Mouse (Mus musculus) heart, embryonic 12.5 days (tissue): ENCODE data around the gene Mettl2. TPM values are rescaled to one million over a fixed set of nuclear protein-coding genes. Genes with fewer than 3 reads are reported as not detected.
A peak's percentile ranks its signal among the peaks of the same experiment; 100 is the strongest.
"Not testable (repeated sequence)": the region's sequence is repeated elsewhere in the genome, so short reads cannot be mapped to it uniquely, and the experiment has no call there.

ENCODE experiments used
- ATAC-seq: fragments of 200-750 bp; cut with Nextera tagmentation; 2 replicates; pipeline ENCODE4 v1.8.0; 2017; ENCODE audit warnings: moderate TSS enrichment, moderate library complexity; ENCODE audit not compliant: insufficient number of reproducible peaks, low FRiP score
- H3K27ac ChIP-seq: fragments of 300-500 bp; sonication (generic); 2 replicates; pipeline ENCODE4 v1.5.1; 2016; ENCODE audit warnings: mild to moderate bottlenecking, moderate library complexity; ENCODE audit not compliant: poor library complexity, severe bottlenecking
- H3K27me3 ChIP-seq: fragments of 300-500 bp; sonication (generic); replicated peaks from 2 replicates; pipeline ENCODE4 v1.6.1; 2016; ENCODE audit warnings: mild to moderate bottlenecking, moderate library complexity
- H3K36me3 ChIP-seq: fragments of 300-500 bp; sonication (generic); 2 replicates; pipeline ENCODE4 v1.6.1; 2016; ENCODE audit warnings: mild to moderate bottlenecking, moderate library complexity
- H3K4me1 ChIP-seq: fragments of 300-500 bp; sonication (generic); replicated peaks from 2 replicates; pipeline ENCODE4 v1.6.1; 2016; ENCODE audit warnings: mild to moderate bottlenecking
- H3K4me2 ChIP-seq: fragments of 300-500 bp; sonication (generic); 2 replicates; pipeline ENCODE4 v1.6.1; 2016; ENCODE audit warnings: mild to moderate bottlenecking, moderate library complexity
- H3K4me3 ChIP-seq: fragments of 300-500 bp; sonication (generic); 2 replicates; pipeline ENCODE4 v1.5.1; 2016; ENCODE audit warnings: mild to moderate bottlenecking
- H3K9ac ChIP-seq: fragments of 300-500 bp; sonication (generic); 2 replicates; pipeline ENCODE4 v1.6.1; 2016; ENCODE audit warnings: mild to moderate bottlenecking, moderate library complexity
- H3K9me3 ChIP-seq: fragments of 300-500 bp; sonication (generic); replicated peaks from 2 replicates; pipeline ENCODE4 v1.6.1; 2016; ENCODE audit warnings: mild to moderate bottlenecking, moderate library complexity
- WGBS: fragments of 180-500 bp; shearing (Covaris S2); methylation state at CpG from one replicate; pipeline ENCODE4 v1.1.7; 2016; 5-methylcytosine and 5-hydroxymethylcytosine counted together
- polyA plus RNA-seq: library from polyadenylated mRNA; unstranded; fragments of >200 nt; fragmentation: Nextera tagmentation; extraction: Ambion mirVana; gene quantifications from 2 replicates; pipeline ENCODE4 v1.2.1, GENCODE M21; 2016

Mettl2 gene
- 28.6 and 30.0 TPM in 2 replicates for polyA plus RNA-seq

DNA sequence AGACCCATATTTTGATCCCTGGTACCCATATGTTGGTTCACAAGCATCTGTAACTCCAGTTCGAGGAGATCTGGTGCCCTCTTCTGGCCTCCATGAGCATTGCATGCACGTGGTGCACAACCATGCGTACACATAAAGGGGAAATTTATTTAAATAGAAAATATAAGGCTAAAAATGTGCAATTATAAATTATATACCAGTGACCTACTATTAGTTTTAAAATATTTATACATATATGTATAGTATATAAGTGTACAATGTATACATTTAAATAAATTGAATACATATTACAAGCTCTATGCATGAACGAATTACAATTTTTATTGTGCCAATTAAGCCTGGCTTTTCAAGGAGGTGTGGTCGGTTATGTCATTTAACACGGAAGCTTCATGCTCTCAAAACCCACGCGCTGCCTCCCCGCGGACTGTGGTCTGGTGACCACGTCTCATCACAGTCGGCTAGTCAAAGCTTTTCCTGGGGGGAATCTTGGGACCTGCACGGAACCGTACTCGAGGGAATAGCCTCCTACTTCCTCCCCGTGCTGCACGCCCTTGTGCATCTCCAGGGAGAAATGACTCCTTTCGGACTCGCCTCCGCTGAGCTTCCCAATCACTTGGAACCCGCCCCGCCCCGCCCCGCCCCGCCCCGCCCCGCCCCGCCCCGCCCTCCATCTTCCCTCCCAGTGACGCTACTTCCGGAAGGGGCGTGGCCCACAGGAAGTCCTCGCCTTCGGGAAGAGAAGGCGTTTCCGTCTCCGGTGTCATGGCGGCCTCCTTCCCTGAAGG, at the start of gene Mettl2:
Mettl2 (plus strand) TSS at position 691 of the 785 bp plus-strand sequence.
- peak; percentile 92 for ATAC-seq
- WGBS = 1% methylated on average over 31 of the region's 38 CpGs
- H3K36me3 ChIP-seq = peaks cover 15% of the 10 kb centered on the region
- H3K4me3 ChIP-seq = peak within 1 kb of the TSS; percentile 80
- peaks cover 10% of the 10 kb centered on the region for H3K4me1 ChIP-seq
- peak within 1 kb of the TSS; percentile 45; the same call in 1 of the 2 replicates for H3K27ac ChIP-seq
- H3K9ac ChIP-seq = peak within 1 kb of the TSS; percentile 78
- H3K9me3 ChIP-seq = no peaks in the 10 kb centered on the region
- peak within 1 kb of the TSS; percentile 91 for H3K4me2 ChIP-seq
- H3K27me3 ChIP-seq = 0 out of 2 replicates have a peak, but pooled peaks cover 3% of the 10 kb centered on the region

DNA sequence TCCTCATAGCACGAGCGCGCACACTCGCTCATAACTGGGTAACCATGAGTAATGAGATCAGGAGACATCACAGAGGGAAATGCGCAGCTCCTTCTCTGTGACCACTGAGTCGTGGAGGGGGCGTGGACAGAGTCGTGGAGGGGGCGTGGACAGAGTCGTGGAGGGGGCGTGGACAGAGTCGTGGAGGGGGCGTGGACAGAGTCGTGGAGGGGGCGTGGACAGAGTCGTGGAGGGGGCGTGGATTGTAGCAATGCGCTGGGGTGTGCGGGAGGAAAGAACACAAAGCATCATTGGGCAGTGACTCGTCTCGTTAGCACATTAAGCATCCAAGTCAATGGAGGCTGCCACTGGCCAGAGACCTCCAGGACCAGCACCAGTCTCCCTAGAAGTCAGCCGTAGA, 13.8 kb upstream of the Mettl2 start:
- H3K9ac ChIP-seq, H3K9me3 ChIP-seq, H3K27me3 ChIP-seq, H3K4me1 ChIP-seq, H3K4me2 ChIP-seq, ATAC-seq, H3K36me3 ChIP-seq, H3K27ac ChIP-seq, H3K4me3 ChIP-seq: not testable (repeated sequence)
- 72% methylated on average over 22 of the region's 22 CpGs for WGBS

DNA sequence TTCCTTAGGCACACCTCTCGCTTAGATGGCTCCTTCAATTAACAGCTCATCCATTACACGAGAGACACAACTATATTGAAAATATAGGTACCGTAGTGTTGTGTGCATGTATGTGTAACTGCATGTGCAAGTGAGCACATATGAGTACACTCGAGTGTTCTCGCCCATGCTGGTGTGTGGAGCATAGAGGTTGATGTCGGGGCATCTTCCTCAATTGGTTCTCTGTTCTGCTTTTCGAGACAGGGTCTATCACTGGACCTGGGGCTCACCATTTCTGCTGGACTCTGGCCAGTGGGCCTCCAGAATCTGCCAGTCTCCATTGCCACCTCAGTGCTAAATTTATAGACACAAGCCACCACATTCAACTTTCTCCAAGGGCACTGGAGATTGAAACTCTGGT, 8.4 kb upstream of the Mettl2 start:
- Histone ChIP-seq H3K4me2 (no peak overlapping the region), H3K9me3 (no peaks in the 10 kb centered on the region), H3K4me1 (no peaks in the 10 kb centered on the region), H3K36me3 (no peaks in the 10 kb centered on the region), H3K27ac (no peak overlapping the region), H3K27me3 (0 out of 2 replicates have a peak, but pooled peaks cover 3% of the 10 kb centered on the region), H3K9ac (no peak overlapping the region), H3K4me3 (no peak overlapping the region)
- WGBS = 82% methylated on average over 7 of the region's 7 CpGs
- no peak for ATAC-seq

DNA sequence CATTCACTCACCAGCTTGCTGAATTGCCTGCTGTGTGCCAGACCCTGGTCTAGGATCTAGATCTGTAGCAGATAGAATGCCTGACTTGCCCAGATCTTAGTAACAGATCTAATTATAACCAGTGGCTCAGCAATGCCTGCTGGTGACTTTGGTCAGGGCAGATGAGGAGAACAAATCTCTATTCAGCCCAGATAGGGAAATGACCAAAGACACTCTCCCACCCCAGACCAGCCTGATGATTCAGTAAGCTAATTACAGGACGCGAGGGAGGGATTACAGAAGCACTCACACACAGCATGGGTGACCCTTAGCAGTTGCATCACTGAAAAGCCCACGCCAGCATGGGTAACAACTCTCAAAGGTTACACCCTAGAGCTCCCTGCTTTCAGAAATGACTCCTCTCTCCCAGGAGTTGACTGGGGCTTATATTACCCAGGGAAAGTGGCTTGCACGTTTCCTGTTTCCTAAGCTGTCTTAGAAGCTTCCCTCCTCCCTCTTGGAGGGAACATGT, 5.6 kb upstream of the Mettl2 start:
- Histone ChIP-seq H3K27ac (no peak overlapping the region), H3K9ac (no peak overlapping the region), H3K27me3 (0 out of 2 replicates have a peak, but pooled peaks cover 3% of the 10 kb centered on the region), H3K4me1 (no peaks in the 10 kb centered on the region), H3K36me3 (no peaks in the 10 kb centered on the region), H3K4me2 (no peak overlapping the region), H3K4me3 (no peak overlapping the region), H3K9me3 (no peaks in the 10 kb centered on the region)
- WGBS = 18% methylated on average over 4 of the region's 4 CpGs
- no peak for ATAC-seq

DNA sequence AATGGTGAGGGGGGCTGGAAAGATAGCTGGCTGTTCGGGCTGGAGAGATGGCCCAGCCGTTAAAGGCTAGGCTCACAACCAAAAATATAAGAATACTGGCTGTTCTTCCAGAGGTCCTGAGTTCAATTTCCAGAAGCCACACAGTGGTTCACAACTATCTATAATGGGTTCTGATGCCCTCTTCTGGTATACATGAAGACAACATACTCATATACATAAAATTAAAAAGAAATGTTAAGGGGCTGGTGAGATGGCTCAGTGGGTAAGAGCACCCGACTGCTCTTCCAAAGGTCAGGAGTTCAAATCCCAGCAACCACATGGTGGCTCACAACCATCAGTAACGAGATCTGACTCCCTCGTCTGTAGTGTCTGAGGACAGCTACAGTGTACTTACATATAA, 4.4 kb upstream of the Mettl2 start:
- H3K4me2 ChIP-seq, ATAC-seq, H3K27ac ChIP-seq, H3K9me3 ChIP-seq, H3K4me1 ChIP-seq, H3K27me3 ChIP-seq, H3K9ac ChIP-seq, H3K4me3 ChIP-seq, H3K36me3 ChIP-seq: not testable (repeated sequence)
- WGBS = 81% methylated on average over 5 of the region's 5 CpGs

DNA sequence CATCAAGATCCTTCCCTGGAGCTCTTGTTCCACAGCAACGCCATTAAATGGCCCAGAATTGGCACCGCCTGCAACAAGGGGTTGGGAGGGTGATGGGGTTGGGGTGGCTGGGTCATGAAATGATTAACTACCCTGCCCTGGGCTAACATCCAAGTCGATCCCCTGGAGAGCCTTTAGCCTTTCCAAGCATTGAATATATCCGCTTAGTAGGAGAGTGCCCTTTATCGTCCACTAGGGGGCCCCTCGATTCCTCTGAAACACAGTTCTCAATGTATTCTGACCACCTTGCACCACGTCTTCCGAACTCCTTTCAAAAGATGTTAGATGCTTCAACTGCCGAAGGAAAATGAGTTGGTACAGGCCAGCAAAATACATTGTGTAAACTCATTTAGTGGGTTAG, 2.2 kb upstream of the Mettl2 start:
- 11% methylated on average over 9 of the region's 9 CpGs for WGBS
- no peak overlapping the region for H3K9ac ChIP-seq
- ATAC-seq = no peak

DNA sequence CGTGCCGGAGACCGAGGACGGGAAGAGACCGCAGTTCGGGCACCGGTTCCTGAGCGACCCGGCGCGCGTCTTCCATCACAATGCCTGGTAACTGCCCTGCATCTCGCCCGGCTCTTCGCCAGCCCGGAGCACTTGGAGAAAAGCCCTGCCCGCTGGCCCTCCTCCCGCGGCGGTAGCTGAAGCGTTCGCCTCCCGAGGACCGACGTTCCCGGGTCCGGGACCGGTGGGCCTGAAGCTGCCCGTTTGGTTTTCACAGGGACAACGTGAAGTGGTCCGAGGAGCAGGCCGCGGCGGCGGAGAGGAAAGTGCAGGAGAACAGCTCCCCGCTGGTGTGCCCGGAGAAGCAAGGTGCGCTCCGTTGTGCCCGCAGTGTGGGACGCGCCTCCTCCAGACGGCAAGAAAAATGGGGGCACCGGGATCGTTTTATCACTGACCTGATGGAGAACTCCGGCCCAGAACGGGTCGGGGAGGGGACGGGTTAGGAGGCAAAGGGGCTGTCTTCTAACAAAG, 350 bp downstream of the Mettl2 start:
- H3K9me3 ChIP-seq = no peaks in the 10 kb centered on the region
- H3K27ac ChIP-seq = no peak overlapping the region
- H3K36me3 ChIP-seq = peaks cover 19% of the 10 kb centered on the region
- WGBS = under 1% methylated on average over 49 of the region's 49 CpGs
- H3K27me3 ChIP-seq = 0 out of 2 replicates have a peak, but pooled peaks cover 3% of the 10 kb centered on the region
- peak overlapping the region; percentile 78 for H3K9ac ChIP-seq
- H3K4me1 ChIP-seq = peaks cover 10% of the 10 kb centered on the region
- H3K4me3 ChIP-seq = peak overlapping the region; percentile 80
- H3K4me2 ChIP-seq = peak overlapping the region; percentile 91
- 0 out of 2 replicates have a peak, but pooled peaks have one; percentile 10 for ATAC-seq

More for the DNA sequence above, 2.2 kb upstream of the Mettl2 start:
- H3K27ac ChIP-seq = no peak overlapping the region
- no peak overlapping the region for H3K4me3 ChIP-seq
- H3K27me3 ChIP-seq = 0 out of 2 replicates have a peak, but pooled peaks cover 3% of the 10 kb centered on the region
- no peaks in the 10 kb centered on the region for H3K9me3 ChIP-seq
- H3K4me1 ChIP-seq = peaks cover 10% of the 10 kb centered on the region
- H3K4me2 ChIP-seq = no peak overlapping the region
- no peaks in the 10 kb centered on the region for H3K36me3 ChIP-seq

DNA sequence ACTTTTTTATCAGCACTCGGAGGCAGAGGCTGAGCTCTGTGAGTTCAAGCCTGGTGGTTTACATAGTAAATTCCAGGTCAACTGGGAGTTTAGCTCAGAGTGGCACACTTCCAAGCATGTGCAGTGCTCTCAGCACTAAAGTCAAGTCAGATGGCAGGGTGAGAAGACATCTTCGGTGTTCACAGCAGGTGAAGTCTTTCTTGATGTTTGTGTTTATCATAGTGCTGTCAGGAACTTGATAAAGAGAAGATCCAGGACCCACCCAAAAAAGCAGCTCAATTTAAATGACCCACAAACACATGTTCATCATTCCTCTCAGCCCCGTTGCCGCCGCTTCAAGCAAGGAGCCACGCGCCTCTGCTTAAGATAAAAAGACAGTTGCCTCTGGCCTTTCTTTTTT, 9.5 kb downstream of the Mettl2 start:
- 88% methylated on average over 7 of the region's 7 CpGs for WGBS
- Histone ChIP-seq H3K9me3 (no peaks in the 10 kb centered on the region), H3K9ac (no peak overlapping the region), H3K4me3 (no peak overlapping the region), H3K4me1 (no peaks in the 10 kb centered on the region), H3K36me3 (peaks cover 94% of the 10 kb centered on the region), H3K27me3 (no peaks in the 10 kb centered on the region), H3K4me2 (no peak overlapping the region), H3K27ac (no peak overlapping the region)
- no peak for ATAC-seq

DNA sequence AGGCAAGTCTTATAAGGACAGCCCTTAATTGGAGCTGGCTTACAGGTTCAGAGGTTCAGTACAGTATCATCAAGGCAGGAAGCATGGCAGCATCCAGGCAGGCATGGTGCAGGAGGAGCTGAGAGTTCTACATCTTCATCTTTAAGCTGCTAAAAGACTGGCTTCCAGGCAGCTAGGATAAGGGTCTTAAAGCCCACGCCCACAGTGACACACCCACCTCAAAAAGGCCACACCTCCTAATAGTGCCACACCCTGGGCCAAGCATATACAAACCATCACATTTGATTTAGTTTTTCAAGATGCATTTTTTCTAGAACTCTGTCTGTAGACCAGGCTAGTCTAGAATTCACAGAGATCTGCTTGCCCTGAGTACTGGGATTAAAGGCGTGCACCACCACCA, 11.0 kb downstream of the Mettl2 start:
- H3K4me2 ChIP-seq, H3K4me1 ChIP-seq, ATAC-seq: not testable (repeated sequence)

DNA sequence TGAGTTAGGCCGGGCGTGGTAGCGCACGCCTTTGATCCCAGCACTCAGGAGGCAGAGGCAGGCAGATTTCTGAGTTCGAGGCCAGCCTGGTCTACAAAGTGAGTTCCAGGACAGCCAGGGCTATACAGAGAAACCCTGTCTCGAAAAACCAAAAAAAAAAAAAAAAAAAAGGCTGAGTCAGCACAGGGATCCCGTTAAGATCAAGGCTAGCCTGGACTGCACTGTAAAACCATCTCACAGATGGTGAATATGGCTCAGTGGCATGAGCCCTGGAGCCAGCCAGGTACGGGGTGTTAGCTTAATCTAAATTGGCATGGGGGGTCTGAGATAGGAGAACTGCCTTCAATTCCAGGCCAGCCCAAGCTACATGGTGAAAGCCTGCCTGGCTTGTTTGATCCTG, 14.3 kb downstream of the Mettl2 start:
- not testable (repeated sequence) for H3K4me2 ChIP-seq, H3K9ac ChIP-seq, ATAC-seq, H3K27ac ChIP-seq, H3K4me1 ChIP-seq, H3K9me3 ChIP-seq, H3K27me3 ChIP-seq, H3K4me3 ChIP-seq
- H3K36me3 ChIP-seq = peaks cover 56% of the 10 kb centered on the region
- WGBS = 88% methylated on average over 8 of the region's 8 CpGs

More for the DNA sequence above, 11.0 kb downstream of the Mettl2 start:
- not testable (repeated sequence) for H3K27ac ChIP-seq, H3K9ac ChIP-seq, H3K4me3 ChIP-seq, H3K9me3 ChIP-seq, H3K27me3 ChIP-seq
- WGBS = 91% methylated on average over 2 of the region's 2 CpGs
- peaks cover 88% of the 10 kb centered on the region for H3K36me3 ChIP-seq

DNA sequence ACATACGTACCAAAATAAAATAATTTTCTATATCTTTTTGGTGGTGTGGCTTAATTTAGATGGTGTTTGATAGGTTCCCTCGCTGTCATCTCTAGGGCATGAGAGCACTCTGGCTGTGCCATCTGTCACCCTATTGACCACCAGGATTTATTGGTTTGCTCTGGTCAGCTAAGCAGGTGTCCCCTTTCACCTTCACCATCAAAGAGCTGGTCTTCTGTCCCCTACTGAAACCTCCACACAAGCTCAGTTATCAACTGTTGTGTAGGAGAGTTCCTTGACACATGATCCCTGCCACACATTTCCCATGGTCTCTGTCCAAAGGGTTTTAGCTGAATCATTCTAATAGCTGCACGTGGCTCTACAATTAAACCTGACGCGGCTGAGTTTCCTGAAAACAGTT, 14.9 kb downstream of the Mettl2 start:
- Histone ChIP-seq H3K36me3 (peaks cover 50% of the 10 kb centered on the region), H3K27ac (no peak overlapping the region), H3K9me3 (no peaks in the 10 kb centered on the region), H3K4me1 (no peaks in the 10 kb centered on the region), H3K27me3 (no peaks in the 10 kb centered on the region), H3K9ac (no peak overlapping the region), H3K4me2 (no peak overlapping the region), H3K4me3 (no peak overlapping the region)
- no peak for ATAC-seq
- 94% methylated on average over 5 of the region's 5 CpGs for WGBS
